7 mouse cellular contexts compared by ENCODE assay signal in genomic region chr5:8996686-8997512, GRCm38 (mm10). TPM values are rescaled to one million over a fixed set of nuclear protein-coding genes. Genes with fewer than 3 reads are reported as not detected.
A peak's percentile ranks its signal among the peaks of the same experiment; 100 is the strongest.
DNase-seq lines count a peak whose midpoint lies in the region; ATAC-seq lines count a peak whose summit lies in the region.

Crot (minus strand) TSS chr5:8997324.

- peak within 1 kb of the TSS; percentile 80 for H3K4me2 ChIP-seq in intestine, embryonic 16.5 days (ENCODE audit: low read depth, low read length)
- peak within 1 kb of the TSS; percentile 50 for H3K4me2 ChIP-seq in midbrain, embryonic 11.5 days

- under 1% methylated on average over 47 of the region's 57 CpGs for WGBS in intestine, embryonic 16.5 days
- under 1% methylated on average over 54 of the region's 57 CpGs for WGBS in midbrain, embryonic 11.5 days

- H3K27me3 ChIP-seq in intestine, embryonic 16.5 days (replicated peaks; ENCODE audit: control insufficient read depth, insufficient read depth, low read length), result no peaks in the 10 kb centered on the region
- no peaks in the 10 kb centered on the region for H3K27me3 ChIP-seq in midbrain, embryonic 11.5 days (ENCODE audit: control insufficient read depth, insufficient read depth, low read length)

- DNase-seq in adrenal gland, adult 2 months, result peak; percentile 97
- peak; percentile 90 for DNase-seq in embryo, embryonic 11.5 days (ENCODE audit: low read depth, low spot score)
- peak; percentile 93 to 94 for DNase-seq in gastrocnemius, postnatal 4 days (ENCODE audit: low spot score in 2 of 2)
- DNase-seq in left cerebral cortex, postnatal 36 days (ENCODE audit: low spot score in 2 of 2), result peak; percentile 91
- peak; percentile 99 for DNase-seq in midbrain, embryonic 11.5 days (ENCODE audit: low spot score, missing footprints)
- DNase-seq in skeletal muscle tissue, adult 2 months (ENCODE audit: low read depth, low spot score), result peak; percentile 88

- H3K9me3 ChIP-seq in intestine, embryonic 16.5 days (ENCODE audit: control insufficient read depth, low read length), result no peaks in the 10 kb centered on the region
- no peaks in the 10 kb centered on the region for H3K9me3 ChIP-seq in midbrain, embryonic 11.5 days (ENCODE audit: control insufficient read depth, low read length)

- no peaks in the 10 kb centered on the region; the same call in 1 of the 2 replicates for H3K4me1 ChIP-seq in intestine, embryonic 16.5 days (ENCODE audit: control insufficient read depth, insufficient read depth, low read length)
- peaks cover 11% of the 10 kb centered on the region; the same call in 1 of the 2 replicates for H3K4me1 ChIP-seq in midbrain, embryonic 11.5 days (ENCODE audit: control insufficient read depth, insufficient read depth, low read length)

- peak within 1 kb of the TSS; percentile 79 for H3K4me3 ChIP-seq in intestine, embryonic 16.5 days (ENCODE audit: low read length)
- H3K4me3 ChIP-seq in midbrain, embryonic 11.5 days (ENCODE audit: low read depth, low read length), result peak within 1 kb of the TSS; percentile 68

- H3K9ac ChIP-seq in intestine, embryonic 16.5 days (ENCODE audit: low read depth, low read length), result peak within 1 kb of the TSS; percentile 94
- peak within 1 kb of the TSS; percentile 81 for H3K9ac ChIP-seq in midbrain, embryonic 11.5 days (ENCODE audit: low read length)

- ATAC-seq in intestine, embryonic 16.5 days, result peak; percentile 99
- peak; percentile 100 for ATAC-seq in midbrain, embryonic 11.5 days (ENCODE audit: low FRiP score)

- intact Hi-C loops in left cerebral cortex, postnatal 36 days (cut with DNase I), result loop anchor here (5.0 kb wide), 2 partner anchors 105 to 575 kb away; partner anchors contain the start of genes Dbf4, Slc25a40 and Tmem243

- H3K27ac ChIP-seq in intestine, embryonic 16.5 days (ENCODE audit: low read length), result peak within 1 kb of the TSS; percentile 92
- H3K27ac ChIP-seq in midbrain, embryonic 11.5 days (ENCODE audit: low read depth, low read length), result peak within 1 kb of the TSS; percentile 83

- H3K36me3 ChIP-seq in intestine, embryonic 16.5 days (ENCODE audit: control insufficient read depth, insufficient read depth, low read length), result peaks cover 4% of the 10 kb centered on the region; the same call in 1 of the 2 replicates
- no peaks in the 10 kb centered on the region for H3K36me3 ChIP-seq in midbrain, embryonic 11.5 days (ENCODE audit: control insufficient read depth, insufficient read depth, low read length)

RNA-seq across cellular contexts. Expression of gene Crot, which starts in this region (rescaled TPM):
- total RNA-seq in adrenal gland, adult 2 months (2021), result 10 to 100 TPM; 33.2 to 37.5 TPM
- 3.3 and 3.7 TPM in 2 replicates for polyA plus RNA-seq in adrenal gland, adult 2 months (2012; rRNA removed)
- total RNA-seq in gastrocnemius, postnatal 4 days (2021), result 10 to 100 TPM; 33.1 to 39.9 TPM
- polyA plus RNA-seq in intestine, embryonic 16.5 days (2015; fragmentation: Nextera tagmentation; extraction: Ambion mirVana), result 63.0 and 77.2 TPM in 2 replicates
- total RNA-seq in left cerebral cortex, postnatal 36 days (2021), result 10 to 100 TPM; 23.3 to 29.4 TPM
- 29.1 and 31.7 TPM in 2 replicates for polyA plus RNA-seq in midbrain, embryonic 11.5 days (2014; fragmentation: Nextera tagmentation; extraction: Ambion mirVana)

Comparison
In these comparisons a context has a peak if more than half of its experiments do, and no peak if none do; other contexts are left out.
1. Peak in every context shown above with its lines: DNase-seq, ATAC-seq, H3K4me3 ChIP-seq and H3K27ac ChIP-seq.